Mouse (Mus musculus) embryonic facial prominence, embryonic 13.5 days (tissue): ENCODE measurements around the gene Babam2. TPM values are rescaled to one million over a fixed set of nuclear protein-coding genes. Genes with fewer than 3 reads are reported as not detected.

Source experiments
- ATAC-seq: fragments of 200-750 bp; cut with Nextera tagmentation; 2 replicates; pipeline ENCODE4 v1.8.0; 2017; ENCODE audit warnings: low read depth; ENCODE audit not compliant: insufficient number of reproducible peaks, insufficient read depth, low FRiP score, low TSS enrichment
- H3K27ac ChIP-seq: fragments of 300-500 bp; sonication (generic); 2 replicates; pipeline ENCODE4 v1.5.1; 2015; ENCODE audit warnings: moderate library complexity, mild to moderate bottlenecking, inconsistent platforms
- H3K27me3 ChIP-seq: fragments of 300-500 bp; sonication (generic); 2 replicates; pipeline ENCODE4 v1.6.1; 2015; ENCODE audit warnings: mild to moderate bottlenecking, inconsistent platforms
- H3K36me3 ChIP-seq: fragments of 300-500 bp; sonication (generic); 2 replicates; pipeline ENCODE4 v1.6.1; 2015; ENCODE audit warnings: mild to moderate bottlenecking, inconsistent platforms
- H3K4me1 ChIP-seq: fragments of 300-500 bp; sonication (generic); 2 replicates; pipeline ENCODE4 v1.6.1; 2015; ENCODE audit warnings: inconsistent platforms
- H3K4me2 ChIP-seq: fragments of 300-500 bp; sonication (generic); 2 replicates; pipeline ENCODE4 v1.6.1; 2015; ENCODE audit warnings: moderate library complexity, mild to moderate bottlenecking, inconsistent platforms
- H3K4me3 ChIP-seq: fragments of 300-500 bp; sonication (generic); 2 replicates; pipeline ENCODE4 v1.5.1; 2015; ENCODE audit warnings: mild to moderate bottlenecking, inconsistent platforms
- H3K9ac ChIP-seq: fragments of 300-500 bp; sonication (generic); 2 replicates; pipeline ENCODE4 v1.6.1; 2015; ENCODE audit warnings: mild to moderate bottlenecking, inconsistent platforms
- H3K9me3 ChIP-seq: fragments of 300-500 bp; sonication (generic); 2 replicates; pipeline ENCODE4 v1.6.1; 2016; ENCODE audit warnings: inconsistent platforms
- WGBS: fragments of 180-500 bp; shearing (Covaris S2); methylation state at CpG from one replicate; pipeline ENCODE4 v1.1.7; 2015; ENCODE audit warnings: mixed read lengths; 5-methylcytosine and 5-hydroxymethylcytosine counted together
- polyA plus RNA-seq: library from polyadenylated mRNA; unstranded; fragments of >200 nt; fragmentation: Nextera tagmentation; extraction: Ambion mirVana; gene quantifications from 2 replicates; pipeline ENCODE4 v1.2.1, GENCODE M21; 2015

The Babam2 gene
- polyA plus RNA-seq, 1 experiment from 2014 or later: 50.1 TPM

DNA sequence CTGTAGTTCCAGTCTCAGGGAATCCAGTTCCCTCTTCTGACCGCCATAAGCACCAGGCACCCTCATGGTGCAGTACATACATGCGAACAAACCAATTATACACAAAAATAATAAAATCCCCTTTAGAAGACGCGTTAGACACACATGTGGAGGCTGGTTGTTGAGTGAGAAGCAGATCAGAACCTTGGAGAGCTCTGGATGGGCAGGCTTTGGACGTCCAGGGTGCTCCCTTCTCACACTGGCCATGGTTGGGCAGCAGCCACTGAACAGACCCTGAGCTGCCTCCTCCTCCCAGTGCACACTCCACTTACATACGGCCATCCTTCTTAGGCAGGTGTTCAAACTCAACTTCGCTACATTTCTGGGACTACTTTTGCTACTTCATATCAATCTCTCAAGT, 117.6 kb downstream of the Babam2 start:
- ATAC-seq: no peak
- Histone ChIP-seq H3K9ac (no peak overlapping the region), H3K4me1 (peaks cover 10% of the 10 kb centered on the region), H3K9me3 (no peaks in the 10 kb centered on the region), H3K27ac (no peak overlapping the region), H3K4me3 (no peak overlapping the region), H3K4me2 (no peak overlapping the region), H3K27me3 (no peaks in the 10 kb centered on the region), H3K36me3 (no peaks in the 10 kb centered on the region)
- 65% methylated on average over 7 of the region's 7 CpGs for WGBS

DNA sequence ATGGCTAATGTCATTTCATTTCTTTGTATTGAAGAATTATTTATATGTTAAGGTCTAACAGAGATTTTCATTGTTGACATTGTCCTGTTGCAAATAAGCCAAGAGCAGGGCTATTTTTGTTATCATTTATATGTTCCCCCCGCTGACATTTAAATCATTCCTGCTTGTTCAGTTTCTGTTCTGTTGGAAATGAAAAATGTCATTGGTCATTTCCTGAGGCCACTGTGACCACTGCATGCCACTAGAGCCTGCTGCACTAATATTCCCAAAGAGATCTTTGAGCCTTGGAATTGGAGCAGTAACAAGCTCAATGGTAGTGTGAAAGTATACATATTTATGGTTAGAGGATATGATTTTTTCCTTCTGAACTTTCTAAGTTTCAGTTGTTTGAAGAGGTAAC, 118.6 kb downstream of the Babam2 start:
- 90% methylated on average over 1 of the region's 1 CpGs for WGBS
- no peak overlapping the region for H3K4me3 ChIP-seq

DNA sequence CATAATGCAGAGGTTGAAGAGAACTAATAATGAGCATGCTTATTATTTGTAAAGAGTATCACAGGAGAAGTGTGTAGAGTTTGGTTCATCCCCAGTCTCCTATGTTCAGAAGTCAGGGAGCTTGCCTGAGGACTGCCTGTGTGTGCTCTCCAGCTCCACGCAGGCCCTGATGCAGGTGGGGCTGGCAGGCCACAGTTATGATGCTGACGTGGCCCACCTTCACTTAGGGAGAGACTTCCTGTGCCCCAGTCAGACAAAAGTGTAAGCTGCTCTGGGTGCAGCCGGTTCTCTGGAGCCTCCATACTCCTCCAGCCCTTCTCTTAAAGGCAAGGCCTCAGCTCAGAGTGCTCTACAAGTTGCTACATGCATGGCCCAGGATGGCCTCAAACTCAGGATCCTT, 123.3 kb downstream of the Babam2 start:
- ATAC-seq: no peak
- Histone ChIP-seq H3K9me3 (no peaks in the 10 kb centered on the region), H3K27ac (no peak overlapping the region), H3K9ac (no peak overlapping the region), H3K4me3 (no peak overlapping the region), H3K4me1 (no peaks in the 10 kb centered on the region), H3K4me2 (no peak overlapping the region), H3K36me3 (no peaks in the 10 kb centered on the region), H3K27me3 (no peaks in the 10 kb centered on the region)
- WGBS: 82% methylated on average over 3 of the region's 3 CpGs

More for the DNA sequence above, 118.6 kb downstream of the Babam2 start:
- H3K4me2 ChIP-seq: no peak overlapping the region
- H3K9ac ChIP-seq: no peak overlapping the region
- ATAC-seq: no peak
- H3K9me3 ChIP-seq: no peaks in the 10 kb centered on the region
- no peak overlapping the region for H3K27ac ChIP-seq
- no peaks in the 10 kb centered on the region for H3K27me3 ChIP-seq
- H3K4me1 ChIP-seq: peaks cover 2% of the 10 kb centered on the region
- no peaks in the 10 kb centered on the region for H3K36me3 ChIP-seq

DNA sequence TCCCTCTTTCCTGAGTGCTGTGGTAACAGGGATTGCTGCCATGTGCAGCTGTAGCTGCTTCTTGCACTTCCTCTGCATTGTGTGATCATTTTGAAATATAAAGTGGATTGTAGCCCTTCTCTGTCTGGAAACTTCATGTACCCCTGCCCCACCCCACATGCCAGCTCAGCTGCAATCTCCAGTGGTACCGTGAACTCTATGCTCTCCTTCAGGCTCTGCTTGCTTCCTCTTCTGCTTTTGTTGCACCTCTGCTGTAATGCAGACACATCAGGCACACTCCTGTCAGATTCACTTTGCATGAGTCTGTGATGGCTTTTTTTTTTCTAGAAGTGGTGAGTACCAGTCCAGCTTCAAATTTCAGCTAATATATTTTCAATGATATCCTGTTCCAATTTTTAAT, 123.7 kb downstream of the Babam2 start:
- WGBS: 92% methylated on average over 1 of the region's 1 CpGs
- H3K36me3 ChIP-seq: no peaks in the 10 kb centered on the region
- no peak overlapping the region for H3K9ac ChIP-seq
- ATAC-seq: no peak
- H3K27me3 ChIP-seq: no peaks in the 10 kb centered on the region
- no peaks in the 10 kb centered on the region for H3K4me1 ChIP-seq
- H3K4me2 ChIP-seq: no peak overlapping the region
- no peak overlapping the region for H3K4me3 ChIP-seq
- H3K27ac ChIP-seq: no peak overlapping the region
- no peaks in the 10 kb centered on the region for H3K9me3 ChIP-seq

DNA sequence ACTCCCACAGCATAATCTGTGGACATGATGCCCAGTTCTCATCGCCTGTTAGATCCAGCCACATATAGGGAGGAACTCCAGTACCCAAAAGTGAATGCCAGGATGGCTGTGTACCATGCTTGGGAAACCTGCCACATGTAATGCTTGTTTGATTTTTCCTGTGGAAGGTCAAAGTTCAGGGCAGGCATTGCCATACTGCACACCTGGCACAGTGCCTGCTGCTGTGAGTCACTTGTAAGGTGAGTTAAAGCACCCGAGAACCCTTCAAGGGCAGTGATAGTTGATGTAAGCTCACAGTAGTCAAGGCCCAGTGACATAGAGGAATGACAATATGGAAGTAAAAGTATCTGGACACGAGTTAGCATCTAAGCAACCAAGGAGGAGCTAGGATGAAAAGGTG, 126.2 kb downstream of the Babam2 start:
- no peaks in the 10 kb centered on the region for H3K9me3 ChIP-seq
- H3K27me3 ChIP-seq: no peaks in the 10 kb centered on the region
- H3K9ac ChIP-seq: no peak overlapping the region
- 80% methylated on average over 3 of the region's 3 CpGs for WGBS
- no peak overlapping the region for H3K27ac ChIP-seq
- no peaks in the 10 kb centered on the region for H3K4me1 ChIP-seq
- no peak for ATAC-seq
- H3K36me3 ChIP-seq: no peaks in the 10 kb centered on the region
- no peak overlapping the region for H3K4me2 ChIP-seq
- H3K4me3 ChIP-seq: no peak overlapping the region

DNA sequence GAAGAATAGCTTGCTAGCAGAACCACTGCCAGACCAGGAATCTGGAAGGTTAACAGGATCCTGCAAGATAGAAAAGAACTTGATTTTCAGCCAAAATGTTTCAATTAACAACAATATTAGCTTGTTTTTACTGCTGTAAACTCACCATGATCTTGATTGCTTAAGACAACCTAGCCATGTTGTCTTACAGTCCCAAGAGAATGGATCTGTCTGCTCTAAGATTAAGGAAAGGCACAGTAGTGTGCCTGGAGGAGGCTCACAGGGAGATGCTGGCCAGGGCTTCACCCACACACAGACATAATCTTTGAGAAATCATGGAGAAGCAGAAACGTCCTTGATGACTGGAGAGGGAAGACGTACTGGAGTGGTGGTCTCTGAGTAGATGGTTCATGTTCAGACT, 126.6 kb downstream of the Babam2 start:
- H3K4me2 ChIP-seq: no peak overlapping the region
- H3K27ac ChIP-seq: no peak overlapping the region
- no peaks in the 10 kb centered on the region for H3K4me1 ChIP-seq
- ATAC-seq: no peak
- no peak overlapping the region for H3K4me3 ChIP-seq
- no peaks in the 10 kb centered on the region for H3K9me3 ChIP-seq
- no peak overlapping the region for H3K9ac ChIP-seq
- no peaks in the 10 kb centered on the region for H3K36me3 ChIP-seq
- 67% methylated on average over 2 of the region's 2 CpGs for WGBS
- H3K27me3 ChIP-seq: no peaks in the 10 kb centered on the region

DNA sequence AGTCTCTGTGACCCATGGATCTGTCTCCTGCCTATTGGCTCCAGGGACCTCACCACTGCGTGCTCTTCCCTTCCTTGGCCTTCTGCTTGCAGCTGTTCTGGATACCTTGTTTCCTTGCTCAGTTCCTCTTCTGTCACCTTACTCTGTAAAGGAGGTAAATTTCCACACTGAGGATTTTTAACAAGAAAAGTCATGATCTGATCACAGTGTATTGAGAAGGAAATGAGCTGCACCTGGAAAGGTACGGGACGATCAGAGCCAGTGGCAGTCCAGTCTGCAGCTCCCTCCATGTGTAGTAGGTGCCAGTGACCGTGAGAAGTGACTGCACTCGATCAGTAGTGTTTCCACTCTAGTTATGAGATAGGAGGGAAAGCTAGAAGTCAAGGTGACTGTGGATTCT, 129.8 kb downstream of the Babam2 start:
- Histone ChIP-seq H3K4me2 (no peak overlapping the region), H3K36me3 (no peaks in the 10 kb centered on the region), H3K4me1 (no peaks in the 10 kb centered on the region), H3K4me3 (no peak overlapping the region), H3K27ac (no peak overlapping the region), H3K9me3 (no peaks in the 10 kb centered on the region), H3K27me3 (no peaks in the 10 kb centered on the region), H3K9ac (no peak overlapping the region)
- no peak for ATAC-seq
- 91% methylated on average over 5 of the region's 5 CpGs for WGBS

DNA sequence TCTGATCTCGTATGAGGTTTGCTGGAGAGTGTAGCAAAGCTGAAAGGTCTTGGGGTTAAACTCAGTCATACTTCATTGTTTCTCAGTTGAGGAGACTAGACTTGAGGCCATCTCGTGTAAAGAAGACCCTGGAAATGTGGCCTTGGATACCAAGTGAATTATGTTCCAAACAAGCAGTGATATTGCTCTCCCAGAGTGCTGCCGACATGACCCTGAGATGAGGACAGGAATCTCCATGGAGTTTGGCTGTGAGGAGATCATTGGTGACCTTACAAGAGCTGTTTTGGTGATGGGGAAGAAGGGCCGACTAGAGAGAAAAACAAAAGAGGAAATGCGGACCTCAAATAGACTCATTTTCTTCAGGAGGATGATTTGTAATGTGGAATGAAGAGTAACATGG, 130.4 kb downstream of the Babam2 start:
- Histone ChIP-seq H3K4me2 (no peak overlapping the region), H3K36me3 (no peaks in the 10 kb centered on the region), H3K27me3 (no peaks in the 10 kb centered on the region), H3K27ac (no peak overlapping the region), H3K4me1 (no peaks in the 10 kb centered on the region), H3K9ac (no peak overlapping the region), H3K9me3 (no peaks in the 10 kb centered on the region), H3K4me3 (no peak overlapping the region)
- WGBS: 88% methylated on average over 5 of the region's 5 CpGs
- ATAC-seq: no peak

DNA sequence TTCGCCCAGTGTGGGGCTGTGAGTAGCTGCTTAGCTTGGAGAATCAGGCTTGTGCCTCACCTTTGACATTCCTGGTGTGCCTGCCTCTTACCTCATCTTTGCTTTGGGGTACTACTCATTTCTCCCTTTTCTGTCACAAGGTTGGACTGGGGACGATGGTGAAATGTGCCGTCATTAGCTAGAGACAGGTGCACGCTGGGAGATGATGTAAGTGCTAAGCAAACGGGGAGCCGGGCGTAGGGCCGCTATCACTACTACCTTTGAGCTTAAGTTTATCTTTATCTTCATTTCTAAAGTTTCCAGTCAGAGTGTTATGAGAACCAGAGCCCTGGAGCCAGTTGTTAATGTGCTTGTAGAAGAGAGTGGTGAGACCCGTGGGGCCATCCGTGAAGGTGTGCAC, 131.3 kb downstream of the Babam2 start:
- no peak for ATAC-seq
- 94% methylated on average over 10 of the region's 10 CpGs for WGBS

DNA sequence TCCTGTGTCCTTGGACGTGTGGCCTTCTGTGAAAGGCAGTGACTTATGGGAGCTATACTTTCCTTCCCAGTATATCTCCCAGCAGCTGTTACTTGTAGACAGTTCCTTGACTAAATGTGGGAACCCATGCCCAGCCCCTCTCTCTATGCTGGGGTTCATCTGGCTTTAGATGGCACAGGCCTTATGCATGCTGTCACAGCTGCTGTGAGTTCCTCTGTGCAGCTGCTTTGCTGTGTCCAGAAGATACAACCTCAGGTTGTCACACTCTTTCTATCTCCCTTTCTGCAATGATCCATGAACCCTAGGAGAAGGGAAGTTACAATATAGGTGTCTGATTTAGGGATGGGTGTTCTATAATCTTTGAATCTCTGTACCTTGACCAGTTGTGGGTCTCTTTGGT, 132.1 kb downstream of the Babam2 start:
- 48% methylated on average over 1 of the region's 1 CpGs for WGBS
- no peaks in the 10 kb centered on the region for H3K9me3 ChIP-seq
- no peaks in the 10 kb centered on the region for H3K4me1 ChIP-seq
- H3K36me3 ChIP-seq: no peaks in the 10 kb centered on the region
- ATAC-seq: no peak
- H3K27me3 ChIP-seq: no peaks in the 10 kb centered on the region
- no peak overlapping the region for H3K4me2 ChIP-seq
- no peak overlapping the region for H3K27ac ChIP-seq
- H3K4me3 ChIP-seq: no peak overlapping the region
- H3K9ac ChIP-seq: no peak overlapping the region

More for the DNA sequence above, 131.3 kb downstream of the Babam2 start:
- Histone ChIP-seq H3K27me3 (no peaks in the 10 kb centered on the region), H3K9ac (no peak overlapping the region), H3K27ac (no peak overlapping the region), H3K4me2 (no peak overlapping the region), H3K4me3 (no peak overlapping the region), H3K36me3 (no peaks in the 10 kb centered on the region), H3K9me3 (no peaks in the 10 kb centered on the region), H3K4me1 (no peaks in the 10 kb centered on the region)

DNA sequence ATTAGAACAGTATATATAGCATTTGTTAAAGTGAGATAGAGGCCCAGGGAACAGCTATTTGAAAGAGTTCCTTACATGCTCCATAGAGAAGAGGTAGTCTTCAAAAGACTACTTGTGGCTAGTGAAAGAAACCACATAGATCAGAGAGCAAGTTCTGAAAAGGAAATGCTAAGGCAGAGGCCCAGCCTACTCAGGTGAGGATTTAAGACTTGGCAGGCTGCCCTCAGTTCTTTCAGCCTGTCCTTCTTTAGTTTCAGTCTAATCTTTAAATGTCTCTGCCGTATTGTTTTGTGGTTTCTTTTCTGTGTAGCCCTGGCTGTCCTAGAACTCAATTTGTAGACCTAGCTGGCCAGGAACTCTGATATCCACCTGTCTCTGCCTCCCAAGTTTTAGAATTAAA, 134.1 kb downstream of the Babam2 start:
- Histone ChIP-seq H3K36me3 (no peaks in the 10 kb centered on the region), H3K4me2 (no peak overlapping the region), H3K9me3 (peaks cover 4% of the 10 kb centered on the region; the same call in 1 of the 2 replicates), H3K4me3 (no peak overlapping the region), H3K27ac (no peak overlapping the region), H3K4me1 (no peaks in the 10 kb centered on the region), H3K27me3 (no peaks in the 10 kb centered on the region), H3K9ac (no peak overlapping the region)
- ATAC-seq: no peak
- 60% methylated on average over 1 of the region's 1 CpGs for WGBS

DNA sequence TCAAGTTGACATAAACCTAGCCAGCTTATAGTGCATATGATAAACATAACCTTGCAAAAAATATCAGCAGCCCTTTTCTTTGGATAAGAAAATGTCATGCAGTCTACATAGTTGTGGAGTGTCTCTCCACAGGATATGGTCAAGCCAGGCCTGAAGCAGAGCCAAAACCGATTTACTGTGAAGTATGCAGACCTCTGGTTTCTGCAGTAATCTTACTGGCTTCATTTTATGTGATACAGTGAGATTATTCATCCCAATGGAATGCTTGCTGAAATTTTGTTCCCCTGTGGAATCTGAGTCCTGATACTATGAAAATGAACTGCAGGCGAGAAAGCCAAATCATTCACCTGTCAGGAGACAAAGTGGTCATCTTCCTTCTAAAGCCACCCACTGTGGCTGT, 138.2 kb downstream of the Babam2 start:
- Histone ChIP-seq H3K9ac (no peak overlapping the region), H3K27me3 (no peaks in the 10 kb centered on the region), H3K4me3 (no peak overlapping the region), H3K9me3 (peaks cover 4% of the 10 kb centered on the region; the same call in 1 of the 2 replicates), H3K4me1 (no peaks in the 10 kb centered on the region), H3K4me2 (no peak overlapping the region), H3K27ac (no peak overlapping the region), H3K36me3 (no peaks in the 10 kb centered on the region)
- ATAC-seq: no peak
- 86% methylated on average over 2 of the region's 2 CpGs for WGBS

DNA sequence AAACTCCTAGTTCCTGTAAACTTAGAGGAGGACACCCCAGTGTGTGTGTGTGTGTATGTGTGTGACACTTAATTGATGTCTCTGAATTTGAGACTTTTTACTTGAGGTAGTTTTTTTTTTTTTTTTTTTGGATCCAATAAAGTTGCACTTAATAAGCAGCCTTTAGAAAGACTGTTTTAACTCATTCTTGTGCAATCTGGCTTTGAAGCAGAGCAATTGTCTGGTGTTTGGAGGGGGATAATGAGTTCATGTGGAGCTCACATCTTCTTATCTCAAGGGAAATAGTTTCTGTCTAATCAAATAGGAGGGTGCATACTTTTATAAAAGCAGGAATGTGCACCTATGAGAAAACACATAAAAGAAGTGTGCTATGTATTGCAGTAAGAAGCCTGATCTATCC, 142.5 kb downstream of the Babam2 start:
- no peak overlapping the region for H3K9ac ChIP-seq
- H3K4me2 ChIP-seq: no peak overlapping the region
- no peak for ATAC-seq
- H3K4me3 ChIP-seq: no peak overlapping the region
- H3K36me3 ChIP-seq: no peaks in the 10 kb centered on the region
- no peaks in the 10 kb centered on the region for H3K27me3 ChIP-seq
- H3K4me1 ChIP-seq: no peaks in the 10 kb centered on the region
- no peak overlapping the region for H3K27ac ChIP-seq
- H3K9me3 ChIP-seq: peaks cover 4% of the 10 kb centered on the region; the same call in 1 of the 2 replicates
